Mouse (Mus musculus) layer of hippocampus, postnatal 25 days (tissue): ENCODE results near the gene Rin2. TPM values are rescaled to one million over a fixed set of nuclear protein-coding genes. Genes with fewer than 3 reads are reported as not detected.

Experiments
- DNase-seq, 2 experiments: peaks; one replicate each; pipeline ENCODE4 v3.0.0; 2022; ENCODE audit warnings: mixed read lengths in 2 of 2, low spot score in 1 of 2; ENCODE audit errors: extremely low spot score in 1 of 2
- total RNA-seq, 2 experiments: library from RNA; stranded (reverse); gene quantifications; 2 replicates each; pipeline ENCODE4 v1.2.3; 2021

The Rin2 gene
- 10 to 100 TPM; 20.1 to 31.1 TPM for total RNA-seq

GRCm38 (mm10) chr2:145675142-145675755 lies at the start of gene Rin2:
Rin2 (plus strand) TSS chr2:145675215.
- DNase-seq = peak in 1 of 2 experiments; percentile 20

DNA sequence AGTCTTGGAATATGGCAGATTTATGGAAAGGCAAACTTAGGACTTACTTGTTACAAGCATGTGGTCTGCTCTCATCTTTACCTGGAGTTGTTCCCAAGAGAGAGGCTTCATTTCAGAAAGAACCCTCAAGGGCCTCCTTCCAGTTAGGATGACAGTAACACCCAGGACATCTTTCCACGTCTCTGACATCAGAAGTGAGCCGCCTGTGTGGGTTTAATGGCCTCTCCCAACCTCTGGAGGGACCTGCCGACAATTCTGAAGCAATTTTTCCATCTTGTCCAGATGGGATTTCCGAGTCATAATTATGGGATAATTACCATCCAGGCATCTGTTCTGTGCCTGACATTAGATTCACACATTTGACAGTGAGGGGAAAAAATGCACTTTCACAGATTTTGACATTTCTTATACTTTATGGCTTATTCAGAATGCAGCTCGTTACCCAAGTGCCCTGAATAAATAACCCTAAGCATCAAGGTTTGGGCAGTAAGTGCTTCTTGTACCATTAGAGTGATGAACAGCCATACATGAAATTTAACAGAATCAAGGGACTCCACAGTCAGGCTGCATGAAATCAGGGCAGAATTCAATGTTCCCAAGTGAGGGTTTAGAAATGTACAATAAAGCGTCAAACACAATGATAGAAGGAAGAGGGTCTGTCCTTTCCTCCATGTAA lies 43.8 kb upstream of the Rin2 start:
- no peak for DNase-seq

DNA sequence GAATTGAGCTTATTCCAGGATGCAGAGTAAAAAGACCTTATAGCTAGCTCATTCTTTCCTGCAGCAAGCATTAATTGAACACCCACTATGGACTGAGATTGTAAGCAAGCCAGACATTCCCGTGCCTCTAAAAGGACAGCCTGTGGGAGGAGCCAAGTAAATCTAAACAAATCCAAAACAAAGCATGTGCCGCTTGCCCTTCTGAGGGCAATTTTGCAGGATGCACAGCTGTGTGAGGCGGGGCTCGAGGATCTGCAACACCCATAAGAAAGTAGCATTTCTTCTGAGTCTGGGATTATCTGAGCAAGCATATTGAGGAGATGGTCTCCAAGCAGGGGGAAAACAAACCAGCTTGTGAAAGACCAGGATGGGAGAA lies 43.2 kb upstream of the Rin2 start:
- DNase-seq = no peak

DNA sequence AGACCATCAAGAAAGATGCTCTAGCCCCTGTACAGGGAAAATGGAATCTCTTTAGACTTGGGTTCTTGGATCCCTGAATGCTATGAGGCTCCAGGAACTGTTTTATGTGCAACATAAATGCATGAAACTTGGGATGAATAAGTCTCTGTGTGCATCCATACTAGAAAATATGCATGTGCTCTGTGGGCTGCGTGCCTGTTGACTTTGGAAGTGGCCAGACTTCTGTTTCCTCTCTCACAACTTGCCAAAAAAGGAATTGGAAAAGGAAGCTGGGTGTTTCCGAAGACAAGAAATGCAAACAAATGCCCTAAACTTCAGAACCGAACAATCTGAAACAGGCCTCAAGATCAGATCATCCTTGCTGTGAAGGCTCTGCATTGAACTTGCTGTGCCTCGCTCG lies 41.2 kb upstream of the Rin2 start:
- no peak for DNase-seq

DNA sequence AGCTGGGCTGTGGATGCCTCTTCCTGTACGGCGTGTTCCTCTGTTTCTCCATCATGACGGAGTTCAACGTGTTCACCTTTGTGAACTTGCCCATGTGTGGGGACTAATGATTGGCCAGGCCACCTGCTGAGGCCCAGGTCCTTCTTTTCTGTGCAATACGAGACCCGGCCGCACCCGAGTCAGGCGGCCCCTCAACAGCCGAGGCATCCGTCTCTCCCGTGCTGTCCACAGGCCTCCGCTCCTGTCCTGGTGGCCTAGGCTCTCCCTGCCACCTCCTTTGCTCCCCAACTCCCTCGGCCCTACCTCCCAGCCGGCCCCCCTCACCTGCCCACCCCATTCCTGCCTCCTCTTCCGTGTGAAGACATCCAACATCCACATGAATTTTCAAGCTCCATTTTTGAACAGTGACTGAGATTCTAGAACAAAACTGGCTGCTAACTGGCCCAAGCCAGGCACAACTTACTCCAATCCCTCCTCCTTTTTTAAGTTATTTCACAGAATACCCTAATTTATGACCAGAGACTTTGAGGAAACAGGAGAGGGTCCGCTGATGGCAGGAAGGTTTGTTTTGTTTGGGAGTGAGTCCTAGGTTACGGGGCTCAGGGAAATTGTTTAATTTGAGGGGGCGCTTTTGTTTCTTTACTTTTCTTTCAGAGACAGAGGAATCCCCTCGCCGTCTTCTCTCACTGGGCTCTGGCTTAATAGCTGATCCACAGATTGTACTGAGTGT lies 34.6 kb upstream of the Rin2 start:
- DNase-seq = no peak

DNA sequence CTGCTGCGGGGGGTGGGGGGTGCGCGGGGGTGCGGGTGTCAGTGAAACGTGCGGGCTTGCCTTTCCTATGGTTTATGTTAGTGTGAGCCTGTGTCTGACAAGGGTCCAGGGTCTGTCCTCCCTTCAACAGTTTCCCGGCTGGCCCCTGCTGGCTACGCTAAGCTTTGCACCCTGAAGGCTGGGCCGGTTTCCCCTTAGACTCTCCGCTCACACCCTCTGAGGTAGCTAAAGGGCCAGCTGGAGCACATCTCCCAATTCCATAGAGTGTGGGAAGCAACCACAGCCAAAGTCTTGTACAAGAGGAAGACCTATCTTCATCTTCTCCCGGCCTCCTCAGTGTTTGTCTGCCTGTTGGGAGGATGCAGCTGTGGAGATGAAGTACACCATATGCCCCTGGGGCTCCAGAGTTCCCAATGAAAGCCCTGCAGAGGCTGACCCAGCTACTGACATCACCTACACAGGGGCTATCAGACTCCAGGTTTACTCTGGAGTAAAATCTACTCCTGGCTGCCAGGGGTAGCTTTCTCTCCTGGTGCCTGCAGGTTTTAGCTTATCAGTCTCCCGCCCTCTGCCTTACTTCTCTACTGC lies 19.5 kb upstream of the Rin2 start:
- DNase-seq = no peak

DNA sequence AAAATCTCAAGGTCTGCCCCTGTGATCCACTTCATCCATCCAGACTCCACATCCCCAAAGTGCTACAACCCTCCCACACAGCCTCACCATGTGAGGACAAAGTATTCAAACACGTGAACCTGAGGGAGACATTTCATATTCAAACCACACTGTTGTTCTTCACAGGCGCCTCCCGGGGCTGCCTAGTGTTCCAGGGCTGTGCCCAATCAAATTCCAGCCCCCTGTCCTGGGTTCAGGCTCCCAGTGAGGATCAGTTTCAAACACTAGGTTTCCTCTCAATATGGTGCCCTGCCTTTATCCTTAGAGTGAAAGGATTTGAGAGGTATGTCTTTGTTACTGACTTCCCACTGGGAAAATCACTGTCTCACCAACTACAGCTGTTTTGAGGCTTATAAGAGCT lies 18.9 kb upstream of the Rin2 start:
- DNase-seq = no peak

DNA sequence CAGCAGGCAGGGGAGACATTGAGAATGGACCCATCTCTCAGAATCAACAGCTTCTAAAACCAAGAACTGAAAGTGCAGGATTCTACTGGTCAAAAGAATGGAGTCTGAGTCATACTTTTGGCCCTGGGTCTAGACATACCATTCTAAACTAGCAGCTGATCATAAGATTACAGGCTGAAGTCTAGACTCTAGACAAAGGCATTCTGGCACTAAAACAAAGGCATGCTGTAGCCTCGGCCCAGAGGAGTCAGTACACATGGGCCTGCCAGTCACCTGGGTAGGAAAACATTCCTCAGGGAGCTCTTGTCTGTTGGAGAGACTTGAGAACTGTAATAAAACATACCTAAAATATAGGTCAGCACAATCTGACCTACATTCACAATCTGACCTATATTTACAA lies 18.3 kb upstream of the Rin2 start:
- no peak for DNase-seq

DNA sequence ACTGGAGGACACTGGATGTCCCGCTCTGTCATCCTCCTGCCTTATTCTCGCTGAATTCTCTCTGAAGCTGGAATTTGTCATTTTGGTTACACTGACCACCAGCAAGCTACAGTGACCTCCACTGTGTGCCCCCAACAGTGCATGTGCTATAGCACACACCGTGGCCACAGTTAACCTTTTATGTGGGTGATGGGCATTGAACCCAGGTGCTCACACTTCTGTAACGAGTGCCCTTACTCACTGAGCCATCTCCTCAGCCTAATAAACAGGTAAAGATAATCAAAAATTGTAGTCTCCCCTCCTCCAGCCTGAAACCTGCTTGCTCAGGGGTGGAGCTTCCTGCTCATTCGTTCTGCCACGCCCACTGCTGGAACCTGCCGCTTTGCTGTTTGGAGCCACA lies 13.8 kb upstream of the Rin2 start:
- DNase-seq = no peak

DNA sequence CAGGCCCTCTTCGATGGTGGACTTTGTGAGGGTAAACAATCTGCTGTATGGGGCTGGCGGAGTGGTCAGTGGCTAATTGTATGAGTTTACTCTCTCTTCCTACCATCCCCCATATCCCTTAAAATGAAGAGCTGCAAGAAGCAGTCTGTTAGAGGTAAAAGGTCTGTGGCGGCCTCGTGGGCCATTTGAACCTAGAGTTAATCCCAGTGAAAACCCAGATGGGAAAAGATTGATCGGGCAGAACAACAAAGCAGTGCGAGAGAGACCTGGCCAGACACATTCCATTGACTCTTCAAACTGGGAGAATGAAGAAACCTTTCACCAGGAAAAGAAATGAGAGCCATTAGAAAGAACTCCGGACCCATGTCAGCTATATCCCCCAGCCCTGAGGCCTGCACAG lies 11.1 kb upstream of the Rin2 start:
- DNase-seq = no peak

DNA sequence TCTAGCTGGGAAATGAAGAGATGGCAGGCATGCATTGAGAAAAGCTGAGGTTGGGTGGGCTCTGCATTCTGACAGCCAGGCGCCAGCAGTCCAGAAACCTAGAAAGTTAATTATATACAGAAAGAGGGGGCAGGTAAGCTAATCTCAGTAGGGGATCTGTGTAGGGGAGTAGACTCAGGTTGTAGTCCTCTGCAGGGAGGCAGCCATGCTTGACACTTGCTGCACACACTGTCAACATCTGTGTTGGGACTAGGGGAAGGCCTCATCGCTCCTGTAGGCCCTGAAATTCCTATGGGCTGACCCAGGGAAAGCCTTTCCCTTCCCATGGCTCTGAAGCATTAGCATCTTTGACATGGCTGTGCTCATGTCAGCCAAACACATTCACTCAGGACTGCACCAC lies 10.7 kb upstream of the Rin2 start:
- DNase-seq = no peak

DNA sequence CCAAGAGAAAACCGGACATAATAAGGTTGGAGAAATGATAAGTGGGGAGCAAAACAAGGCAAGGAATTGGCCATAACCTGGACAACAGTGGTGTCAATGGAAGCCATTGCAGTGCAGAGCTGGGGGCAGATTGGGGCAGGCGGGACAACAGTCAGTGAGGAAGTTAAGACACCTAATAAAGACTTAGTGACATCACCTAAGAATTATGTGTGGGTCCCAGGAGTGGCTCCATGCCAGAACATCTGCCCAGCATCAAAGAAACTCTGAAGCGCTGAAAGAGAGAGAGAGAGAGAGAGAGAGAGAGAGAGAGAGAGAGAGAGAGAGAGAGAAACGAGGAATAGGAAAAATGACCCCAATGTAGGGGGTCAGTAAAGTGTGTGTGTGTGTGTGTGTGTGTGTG lies 6.9 kb upstream of the Rin2 start:
- DNase-seq = no peak

GRCm38 (mm10) chr2:145670131-145670530 lies 4.9 kb upstream of the Rin2 start:
- DNase-seq = no peak

DNA sequence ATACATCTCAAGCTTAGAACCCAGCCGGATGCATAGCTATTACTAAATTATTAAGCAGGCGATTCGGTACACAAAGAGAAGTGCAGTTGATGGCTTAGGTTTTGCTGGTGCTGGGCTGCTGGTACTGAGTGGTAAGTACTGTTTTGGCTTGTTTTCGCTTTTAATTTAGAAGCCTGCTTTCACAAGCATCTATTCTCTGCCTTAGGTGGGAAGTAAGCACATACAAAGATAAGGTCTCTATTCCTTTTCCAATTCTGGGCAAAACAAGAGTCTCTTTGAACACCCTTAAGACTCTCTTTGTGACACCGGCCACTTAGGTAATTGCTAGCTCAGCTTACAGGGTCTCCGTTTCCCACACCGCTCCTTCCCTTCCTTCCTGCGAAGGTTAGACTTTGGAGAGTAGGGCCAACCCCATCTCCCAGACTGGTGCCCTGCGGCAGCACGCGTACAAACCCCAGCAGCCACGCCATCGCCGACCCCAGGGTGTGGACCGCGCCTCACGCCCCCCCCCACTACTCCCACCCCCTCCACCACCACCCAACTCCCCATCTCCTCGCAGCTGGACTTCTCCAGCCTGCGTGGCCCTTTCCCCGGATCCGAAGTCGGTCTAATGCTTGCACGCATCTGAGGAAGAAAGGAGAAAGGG lies 396 bp upstream of the Rin2 start:
- no peak for DNase-seq

DNA sequence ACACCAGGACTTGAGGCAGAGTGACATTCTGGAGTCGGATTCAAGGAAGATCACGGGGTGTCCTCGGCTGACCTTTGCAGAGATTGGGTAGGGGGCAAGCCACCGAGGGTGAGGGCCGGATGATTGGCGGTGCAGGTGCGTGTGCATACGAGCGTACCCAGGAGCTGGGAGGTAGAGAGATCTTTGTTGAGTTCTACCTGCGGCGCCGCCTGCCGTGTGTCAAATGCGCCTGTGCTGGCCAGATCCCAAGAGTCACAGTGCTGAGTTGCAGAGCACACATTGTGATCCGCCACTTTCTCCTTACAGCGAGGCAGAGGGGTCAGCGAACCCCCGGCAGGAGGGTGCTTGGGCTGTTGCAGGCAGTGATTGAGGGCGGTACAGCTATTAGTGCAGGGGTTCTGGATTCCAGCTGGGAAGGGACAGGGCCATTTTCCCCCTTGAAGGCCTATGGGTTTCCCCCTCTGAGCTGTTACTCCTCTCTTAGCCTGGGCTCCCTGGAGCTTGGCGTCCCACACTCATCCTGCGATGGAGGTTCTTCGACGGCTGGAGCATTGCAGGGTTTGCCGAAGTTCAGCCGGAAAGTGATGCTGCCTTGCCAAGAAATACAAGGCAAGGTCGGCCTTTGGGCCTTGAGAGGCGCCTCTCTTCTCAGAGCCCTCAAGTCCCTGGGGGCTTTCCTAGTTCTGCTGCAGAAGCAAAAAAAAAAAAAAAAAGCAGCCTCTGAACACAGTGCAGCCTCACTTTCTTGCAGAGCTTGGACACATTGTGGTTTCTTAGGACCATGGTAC lies 935 bp downstream of the Rin2 start:
- DNase-seq = peak in 1 of 2 experiments; percentile 18

- no peak for DNase-seq
These were observed 1.5 kb downstream of the Rin2 start for GRCm38 (mm10) chr2:145676544-145676925.

- no peak for DNase-seq
These were observed 1.9 kb downstream of the Rin2 start for GRCm38 (mm10) chr2:145676936-145677335.

GRCm38 (mm10) chr2:145680141-145680540 lies 5.1 kb downstream of the Rin2 start:
- DNase-seq = no peak

GRCm38 (mm10) chr2:145680762-145681161 lies 5.7 kb downstream of the Rin2 start:
- DNase-seq = no peak

DNA sequence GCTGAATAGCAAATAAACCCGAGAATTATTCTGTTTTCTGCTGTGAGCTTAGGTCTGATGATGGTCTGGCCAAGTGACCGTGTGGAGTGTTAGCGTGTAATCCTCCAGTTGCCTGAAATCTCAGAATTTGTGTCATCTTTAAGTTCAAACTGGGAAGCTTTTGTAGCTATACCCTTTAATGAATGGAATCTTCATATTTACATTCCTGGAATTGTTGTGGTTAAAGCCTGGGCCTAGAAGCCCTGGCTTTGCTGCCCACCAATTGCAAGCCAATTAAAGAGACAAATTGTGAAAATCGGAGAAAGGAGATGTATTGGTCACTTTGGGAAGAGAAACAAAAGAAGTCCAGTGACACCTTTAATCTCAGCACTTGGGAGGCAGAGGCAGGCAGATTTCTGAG lies 6.6 kb downstream of the Rin2 start:
- DNase-seq = no peak
